Mouse (Mus musculus) small intestine, adult 2 months (tissue): ENCODE measurements at regions not wholly inside any gene's neighbourhood (a gene's known extent, or its start where the extent isn't known, plus 50 kb on each side); places are given as distances from the start of the nearest gene placed in this dataset.

ENCODE experiments used
- CTCF ChIP-seq: fragments of 200-500 bp; IDR thresholded peaks from 2 replicates; pipeline ENCODE4 v1.5.1; 2012; ENCODE audit warnings: low read depth, mild to moderate bottlenecking, control low read depth, inconsistent platforms, low read length, moderate library complexity, mixed read lengths; ENCODE audit not compliant: insufficient replicate concordance, insufficient read length; ENCODE audit errors: extremely low read depth
- POLR2A ChIP-seq: fragments of 200-500 bp; IDR thresholded peaks from 2 replicates; pipeline ENCODE4 v1.6.1; 2012; ENCODE audit warnings: low read depth, mild to moderate bottlenecking, control low read depth, inconsistent platforms, low read length, moderate library complexity

DNA sequence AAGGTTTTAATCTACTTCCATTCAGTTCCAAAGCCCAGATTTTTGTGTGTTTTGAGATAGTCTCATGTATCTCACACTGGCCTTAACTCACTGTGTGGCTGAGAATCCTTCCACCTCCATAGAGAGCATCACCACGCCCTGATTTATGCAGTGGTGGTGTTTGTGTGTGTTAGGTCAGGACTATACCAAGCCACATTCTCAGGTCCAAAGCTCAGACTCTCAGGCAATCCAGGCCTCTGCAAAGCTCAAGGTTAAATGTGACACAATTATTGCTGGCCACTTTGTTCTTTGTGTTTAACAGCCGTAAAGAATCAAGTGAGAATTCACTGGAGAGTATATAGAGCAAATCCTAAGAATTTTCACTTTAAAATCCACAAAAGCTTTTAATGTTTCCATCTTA lies 218.2 kb upstream of the Nabp1 start:
- TF ChIP-seq POLR2A (no peak), CTCF (no peak)
